Comparison of ENCODE assay signal across 8 mouse cellular contexts in genomic region chr7:132712044-132712708, GRCm38 (mm10).
DNase-seq lines count a peak whose midpoint lies in the region; ATAC-seq and TF ChIP-seq lines count a peak whose summit lies in the region.

No protein-coding gene starts in this region.

- H3K9me3 ChIP-seq in kidney, embryonic 14.5 days (ENCODE audit: control insufficient read depth, low read length) = no peaks in the 10 kb centered on the region
- no peaks in the 10 kb centered on the region for H3K9me3 ChIP-seq in embryonic facial prominence, embryonic 14.5 days (ENCODE audit: control insufficient read depth, low read length)
- H3K9me3 ChIP-seq in limb, embryonic 11.5 days (ENCODE audit: control insufficient read depth, low read length) = no peaks in the 10 kb centered on the region
- no peaks in the 10 kb centered on the region for H3K9me3 ChIP-seq in midbrain, postnatal 0 days (ENCODE audit: low read length)

- H3K4me2 ChIP-seq in kidney, embryonic 14.5 days (replicated peaks; ENCODE audit: low read depth, low read length) = no peak overlapping the region
- H3K4me2 ChIP-seq in embryonic facial prominence, embryonic 14.5 days (ENCODE audit: low read depth, low read length) = no peak overlapping the region
- no peak overlapping the region for H3K4me2 ChIP-seq in limb, embryonic 11.5 days (ENCODE audit: low read depth, severe bottlenecking)
- H3K4me2 ChIP-seq in midbrain, postnatal 0 days (ENCODE audit: low read depth, low read length, poor library complexity, severe bottlenecking) = no peak overlapping the region

- DNase-seq in kidney, adult 11 months = no peak
- no peak for DNase-seq in embryonic facial prominence, embryonic 14.5 days (ENCODE audit: low spot score)
- peak; percentile 35 for DNase-seq in limb, embryonic 11.5 days (ENCODE audit: low spot score)
- peak; percentile 29 for DNase-seq in midbrain, postnatal 0 days (ENCODE audit: low spot score)
- no peak for DNase-seq in c-Kit-positive CD71-positive TER-119-positive erythroid progenitor cells, embryonic 14.5 days (ENCODE audit: low spot score)
- DNase-seq in testis, postnatal 10 days (ENCODE audit: low spot score) = no peak
- no peak for DNase-seq in cerebellum, adult 11 months

- 20% methylated on average over 15 of the region's 16 CpGs for WGBS in kidney, embryonic 14.5 days
- 39% methylated on average over 12 of the region's 16 CpGs for WGBS in embryonic facial prominence, embryonic 14.5 days
- 33% methylated on average over 16 of the region's 16 CpGs for WGBS in limb, embryonic 11.5 days
- WGBS in midbrain, postnatal 0 days = 50% methylated on average over 16 of the region's 16 CpGs

- peak; percentile 62 for ATAC-seq in kidney, embryonic 14.5 days (ENCODE audit: low FRiP score, low TSS enrichment)
- ATAC-seq in embryonic facial prominence, embryonic 14.5 days (ENCODE audit: low read depth) = peak; percentile 20; the same call in 1 of the 2 replicates
- ATAC-seq in limb, embryonic 11.5 days (ENCODE audit: insufficient number of reproducible peaks, low FRiP score, low TSS enrichment, low read depth) = no peak
- 0 out of 2 replicates have a peak, but pooled peaks have one; percentile 32 for ATAC-seq in midbrain, postnatal 0 days (ENCODE audit: low FRiP score)

- peaks cover 35% of the 10 kb centered on the region for H3K4me1 ChIP-seq in kidney, embryonic 14.5 days (ENCODE audit: control insufficient read depth, insufficient read depth, low read length)
- H3K4me1 ChIP-seq in embryonic facial prominence, embryonic 14.5 days (ENCODE audit: control insufficient read depth, insufficient read depth, low read length) = peaks cover 28% of the 10 kb centered on the region
- peaks cover 19% of the 10 kb centered on the region for H3K4me1 ChIP-seq in limb, embryonic 11.5 days (ENCODE audit: control insufficient read depth, insufficient read depth, low read length)
- H3K4me1 ChIP-seq in midbrain, postnatal 0 days (ENCODE audit: insufficient read depth, low read length) = peaks cover 8% of the 10 kb centered on the region

- no peak for TF ChIP-seq CTCF in midbrain, postnatal 0 days (IDR thresholded peaks at IDR 0.05)

- H3K9ac ChIP-seq in kidney, embryonic 14.5 days (ENCODE audit: low read depth, low read length) = no peak overlapping the region
- no peak overlapping the region for H3K9ac ChIP-seq in embryonic facial prominence, embryonic 14.5 days (ENCODE audit: low read depth, low read length)
- H3K9ac ChIP-seq in limb, embryonic 11.5 days (ENCODE audit: low read length) = peak overlapping the region; percentile 3; the same call in 1 of the 2 replicates
- no peak overlapping the region for H3K9ac ChIP-seq in midbrain, postnatal 0 days (replicated peaks; ENCODE audit: low read length, poor library complexity, severe bottlenecking)

- H3K36me3 ChIP-seq in kidney, embryonic 14.5 days (ENCODE audit: control insufficient read depth, insufficient read depth, low read length) = peaks cover 9% of the 10 kb centered on the region; the same call in 1 of the 2 replicates
- peaks cover 9% of the 10 kb centered on the region; the same call in 1 of the 2 replicates for H3K36me3 ChIP-seq in embryonic facial prominence, embryonic 14.5 days (ENCODE audit: control insufficient read depth, insufficient read depth, low read length)
- H3K36me3 ChIP-seq in limb, embryonic 11.5 days (ENCODE audit: control insufficient read depth, insufficient read depth, low read length) = 0 out of 2 replicates have a peak, but pooled peaks cover 2% of the 10 kb centered on the region
- no peaks in the 10 kb centered on the region for H3K36me3 ChIP-seq in midbrain, postnatal 0 days (ENCODE audit: insufficient read depth, low read length)

- peak overlapping the region; percentile 61 for H3K27ac ChIP-seq in kidney, embryonic 14.5 days (ENCODE audit: low read depth, low read length)
- H3K27ac ChIP-seq in embryonic facial prominence, embryonic 14.5 days (replicated peaks; ENCODE audit: low read depth, low read length) = no peak overlapping the region
- H3K27ac ChIP-seq in limb, embryonic 11.5 days (replicated peaks; ENCODE audit: low read depth, low read length) = 0 out of 2 replicates have a peak overlapping the region, but pooled peaks have one; percentile 8
- H3K27ac ChIP-seq in midbrain, postnatal 0 days (ENCODE audit: low read depth, low read length) = 0 out of 2 replicates have a peak overlapping the region, but pooled peaks have one; percentile 18

- H3K4me3 ChIP-seq in kidney, embryonic 14.5 days (ENCODE audit: low read length) = no peak overlapping the region
- no peak overlapping the region for H3K4me3 ChIP-seq in embryonic facial prominence, embryonic 14.5 days (ENCODE audit: low read depth, low read length)
- no peak overlapping the region for H3K4me3 ChIP-seq in limb, embryonic 11.5 days (ENCODE audit: low read depth, low read length)
- H3K4me3 ChIP-seq in midbrain, postnatal 0 days (ENCODE audit: low read depth, low read length) = no peak overlapping the region

- no peaks in the 10 kb centered on the region for H3K27me3 ChIP-seq in kidney, embryonic 14.5 days (ENCODE audit: control insufficient read depth, insufficient read depth, low read length)
- H3K27me3 ChIP-seq in embryonic facial prominence, embryonic 14.5 days (replicated peaks; ENCODE audit: control insufficient read depth, insufficient read depth, low read length) = no peaks in the 10 kb centered on the region
- no peaks in the 10 kb centered on the region for H3K27me3 ChIP-seq in limb, embryonic 11.5 days (ENCODE audit: control insufficient read depth, insufficient read depth, low read length)
- no peaks in the 10 kb centered on the region for H3K27me3 ChIP-seq in midbrain, postnatal 0 days (ENCODE audit: insufficient read depth, low read length)

Comparison
In these comparisons a context has a peak if more than half of its experiments do, and no peak if none do; other contexts are left out.
1. DNase-seq: peak in limb, embryonic 11.5 days (single experiment) and midbrain, postnatal 0 days (single experiment); none in kidney, adult 11 months (single experiment), embryonic facial prominence, embryonic 14.5 days (single experiment), c-Kit-positive CD71-positive TER-119-positive erythroid progenitor cells, embryonic 14.5 days (single experiment), testis, postnatal 10 days (single experiment) and cerebellum, adult 11 months (single experiment).